Comparison of ENCODE assay signal across 7 mouse cellular contexts in genomic region chr7:19149626-19150025, GRCm38 (mm10). TPM values are rescaled to one million over a fixed set of nuclear protein-coding genes. Genes with fewer than 3 reads are reported as not detected.
A peak's percentile ranks its signal among the peaks of the same experiment; 100 is the strongest.
DNase-seq lines count a peak whose midpoint lies in the region; ATAC-seq lines count a peak whose summit lies in the region.

Gene Snrpd2, plus strand, starts transcription at chr7:19149722.

- peaks cover 55% of the 10 kb centered on the region for H3K36me3 ChIP-seq in embryonic facial prominence, embryonic 10.5 days (replicated peaks)
- peaks cover 50% of the 10 kb centered on the region for H3K36me3 ChIP-seq in limb, embryonic 10.5 days
- peaks cover 34% of the 10 kb centered on the region for H3K36me3 ChIP-seq in midbrain, embryonic 13.5 days

- H3K4me2 ChIP-seq in midbrain, embryonic 13.5 days (replicated peaks) = peak within 1 kb of the TSS; percentile 83

- peak within 1 kb of the TSS; percentile 71 for H3K9ac ChIP-seq in midbrain, embryonic 13.5 days (replicated peaks)

- WGBS in embryonic facial prominence, embryonic 10.5 days = under 1% methylated on average over 24 of the region's 24 CpGs
- 0% methylated on average over 24 of the region's 24 CpGs for WGBS in limb, embryonic 10.5 days
- WGBS in midbrain, embryonic 13.5 days = under 1% methylated on average over 24 of the region's 24 CpGs

- H3K9me3 ChIP-seq in embryonic facial prominence, embryonic 10.5 days = no peaks in the 10 kb centered on the region
- H3K9me3 ChIP-seq in limb, embryonic 10.5 days (replicated peaks) = no peaks in the 10 kb centered on the region
- H3K9me3 ChIP-seq in midbrain, embryonic 13.5 days = no peaks in the 10 kb centered on the region

- peak within 1 kb of the TSS; percentile 87 for H3K4me3 ChIP-seq in embryonic facial prominence, embryonic 10.5 days
- peak within 1 kb of the TSS; percentile 69 for H3K4me3 ChIP-seq in limb, embryonic 10.5 days
- H3K4me3 ChIP-seq in midbrain, embryonic 13.5 days (replicated peaks) = peak within 1 kb of the TSS; percentile 65

- ATAC-seq in midbrain, embryonic 13.5 days = peak; percentile 89

- H3K27ac ChIP-seq in embryonic facial prominence, embryonic 10.5 days (replicated peaks) = peak within 1 kb of the TSS; percentile 80
- H3K27ac ChIP-seq in limb, embryonic 10.5 days = peak within 1 kb of the TSS; percentile 85
- H3K27ac ChIP-seq in midbrain, embryonic 13.5 days = peak within 1 kb of the TSS; percentile 87

- H3K4me1 ChIP-seq in embryonic facial prominence, embryonic 10.5 days = peaks cover 23% of the 10 kb centered on the region
- H3K4me1 ChIP-seq in limb, embryonic 10.5 days = peaks cover 26% of the 10 kb centered on the region
- H3K4me1 ChIP-seq in midbrain, embryonic 13.5 days (replicated peaks) = peaks cover 30% of the 10 kb centered on the region

- no peaks in the 10 kb centered on the region for H3K27me3 ChIP-seq in embryonic facial prominence, embryonic 10.5 days (replicated peaks; ENCODE audit: low read depth, poor library complexity, severe bottlenecking)
- no peaks in the 10 kb centered on the region for H3K27me3 ChIP-seq in limb, embryonic 10.5 days (ENCODE audit: low read depth, poor library complexity, severe bottlenecking)
- no peaks in the 10 kb centered on the region for H3K27me3 ChIP-seq in midbrain, embryonic 13.5 days

- DNase-seq in adrenal gland, postnatal 10 days = peak; percentile 98
- peak; percentile 97 for DNase-seq in embryonic facial prominence, embryonic 10.5 days (ENCODE audit: low spot score)
- no peak for DNase-seq in gonadal fat pad, adult 2 months (ENCODE audit: low read depth)
- peak; percentile 94 for DNase-seq in kidney, adult 11 months
- peak; percentile 99 for DNase-seq in limb, embryonic 10.5 days (ENCODE audit: low spot score)
- peak; percentile 93 for DNase-seq in spleen, adult 12 weeks (ENCODE audit: low spot score)

RNA-seq across cellular contexts. Expression of gene Snrpd2, which starts in this region (rescaled TPM):
- 10 to 100 TPM; 90.1 to 91.2 TPM for total RNA-seq in adrenal gland, postnatal 10 days (2021)
- 178 and 189 TPM in 2 replicates for polyA plus RNA-seq in embryonic facial prominence, embryonic 10.5 days (2016; fragmentation: Nextera tagmentation; extraction: Ambion mirVana)
- polyA plus RNA-seq in gonadal fat pad, adult 2 months (2012; rRNA removed) = 30.6 and 37.8 TPM in 2 replicates
- 176 and 199 TPM in 2 replicates for polyA plus RNA-seq in limb, embryonic 10.5 days (2016; fragmentation: Nextera tagmentation; extraction: Ambion mirVana)
- polyA plus RNA-seq in midbrain, embryonic 13.5 days (2015; fragmentation: Nextera tagmentation; extraction: Ambion mirVana) = 124 and 126 TPM in 2 replicates
